Mouse (Mus musculus) left cerebral cortex, adult 2 months (tissue): ENCODE measurements around the gene Ctdnep1. TPM values are rescaled to one million over a fixed set of nuclear protein-coding genes. Genes with fewer than 3 reads are reported as not detected.
"Not testable (repeated sequence)": the region's sequence is repeated elsewhere in the genome, so short reads cannot be mapped to it uniquely, and the experiment has no call there.

Experiments
- DNase-seq, 2 experiments: peaks; one replicate each; pipeline ENCODE4 v3.0.0; 2021 to 2022; ENCODE audit warnings: low spot score in 2 of 2, mixed read lengths in 1 of 2; ENCODE audit errors: extremely low spot score in 1 of 2
- H3K27ac ChIP-seq: fragments of 200-600 bp; 2 replicates; pipeline ENCODE4 v1.8.1; 2022
- H3K4me3 ChIP-seq: fragments of 200-600 bp; 2 replicates; pipeline ENCODE4 v1.8.1; 2022
- CTCF ChIP-seq: fragments of 200-600 bp; IDR thresholded peaks from 2 replicates; pipeline ENCODE4 v1.8.1; 2022; ENCODE audit warnings: antibody characterized with exemption, mild to moderate bottlenecking, moderate library complexity
- intact Hi-C: fragments of 180-260 bp; cut with DNase I; formaldehyde crosslinking; loops from one replicate; pipeline ENCODE4 v1.15.1; 2025
- total RNA-seq, 2 experiments: library from RNA; stranded (reverse); gene quantifications; 2 replicates each; pipeline ENCODE4 v1.2.3; 2021

The Ctdnep1 gene
- total RNA-seq, 2 experiments from 2014 or later = 116 to 124 TPM

DNA sequence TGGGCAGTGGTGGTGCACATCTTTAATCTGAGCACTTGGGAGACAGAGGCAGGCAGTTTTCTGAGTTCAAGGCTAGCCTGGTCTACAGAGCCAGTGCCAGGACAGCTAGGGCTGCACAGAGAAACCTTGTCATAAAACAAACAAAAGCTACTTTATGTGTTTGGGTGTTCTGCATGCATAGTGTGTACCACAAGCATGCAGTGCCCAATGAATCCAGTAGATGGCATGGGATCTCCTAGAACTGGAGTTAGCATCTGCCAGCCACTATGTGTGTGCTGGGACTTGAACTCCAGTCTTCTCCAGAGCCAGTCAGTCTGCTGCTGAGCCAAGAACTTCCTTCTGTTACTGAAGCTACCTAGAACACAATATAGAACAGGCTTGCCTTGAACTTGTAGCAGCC, 20.9 kb downstream of the Ctdnep1 start:
- no peak for DNase-seq
- no peak overlapping the region; the same call in 1 of the 2 replicates for H3K4me3 ChIP-seq
- TF ChIP-seq CTCF = peak; percentile 50
- H3K27ac ChIP-seq = no peak overlapping the region
- intact Hi-C loops = loop anchor here (2.0 kb wide), 1 partner anchor 13 kb away; the partner anchor contains the start of gene Acadvl

DNA sequence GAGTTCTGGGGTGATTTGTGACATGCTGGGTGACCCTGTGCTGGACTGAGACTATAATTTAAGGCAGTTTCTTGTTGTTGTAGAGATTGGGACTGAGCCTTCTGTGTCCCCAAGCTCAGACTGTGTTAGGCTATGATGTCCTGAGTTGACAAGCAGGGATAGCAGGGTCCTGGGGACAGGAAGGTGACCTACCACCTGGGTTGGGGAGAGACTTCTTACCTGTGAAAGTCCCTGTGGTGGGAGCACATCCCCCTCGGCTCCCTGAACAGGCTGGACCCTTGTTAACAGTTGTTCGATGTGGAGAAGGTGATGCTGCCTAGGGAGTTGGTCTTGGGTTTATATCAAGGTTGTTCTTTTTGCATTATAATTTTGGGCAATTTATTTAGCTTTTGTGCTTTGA, 21.5 kb downstream of the Ctdnep1 start:
- DNase-seq = no peak
- no peak overlapping the region for H3K4me3 ChIP-seq
- intact Hi-C loops = no loop called here
- H3K27ac ChIP-seq = no peak overlapping the region
- no peak for TF ChIP-seq CTCF

DNA sequence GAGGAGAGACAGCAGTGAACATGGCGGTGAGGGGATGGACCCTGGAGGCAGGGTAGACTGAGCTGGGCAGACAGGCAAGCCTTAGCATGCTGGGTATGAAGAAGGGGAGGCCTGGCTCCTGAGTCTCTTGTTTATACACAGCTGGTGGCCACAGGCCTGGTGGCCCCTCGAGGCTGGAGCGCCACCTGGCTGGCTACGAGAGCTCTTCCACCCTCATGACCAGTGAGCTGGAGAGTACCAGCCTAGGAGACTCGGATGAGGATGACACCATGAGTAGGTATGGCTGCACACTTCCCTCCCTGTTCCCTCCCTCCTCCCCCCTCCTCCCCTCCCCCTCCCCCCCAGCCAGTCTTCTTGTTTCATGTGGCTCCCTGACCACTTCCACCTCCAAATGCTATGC, 24.6 kb downstream of the Ctdnep1 start:
- peak; percentile 38 for TF ChIP-seq CTCF
- Histone ChIP-seq H3K27ac (no peak overlapping the region), H3K4me3 (no peak overlapping the region)
- no peak for DNase-seq
- intact Hi-C loops = no loop called here

DNA sequence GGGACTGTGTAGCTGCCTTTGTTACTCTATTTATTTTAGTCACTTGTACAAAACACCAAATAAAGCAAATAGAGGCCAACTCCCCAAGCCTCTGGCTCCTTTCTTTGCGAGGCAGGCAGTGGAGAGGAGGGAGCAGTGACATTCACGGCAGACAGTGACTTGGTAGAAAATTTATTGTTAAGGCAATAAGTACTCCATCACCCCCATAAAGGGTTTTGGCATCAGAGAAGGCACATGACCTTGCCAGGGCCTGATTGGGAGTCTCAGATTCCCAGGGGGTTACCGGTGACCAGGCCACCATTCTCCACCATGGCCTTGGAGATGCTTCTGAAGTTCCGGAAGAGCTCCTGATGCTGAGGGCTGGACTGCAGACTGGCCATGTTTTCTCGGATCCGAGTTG, 29.1 kb downstream of the Ctdnep1 start:
- no peak for DNase-seq

DNA sequence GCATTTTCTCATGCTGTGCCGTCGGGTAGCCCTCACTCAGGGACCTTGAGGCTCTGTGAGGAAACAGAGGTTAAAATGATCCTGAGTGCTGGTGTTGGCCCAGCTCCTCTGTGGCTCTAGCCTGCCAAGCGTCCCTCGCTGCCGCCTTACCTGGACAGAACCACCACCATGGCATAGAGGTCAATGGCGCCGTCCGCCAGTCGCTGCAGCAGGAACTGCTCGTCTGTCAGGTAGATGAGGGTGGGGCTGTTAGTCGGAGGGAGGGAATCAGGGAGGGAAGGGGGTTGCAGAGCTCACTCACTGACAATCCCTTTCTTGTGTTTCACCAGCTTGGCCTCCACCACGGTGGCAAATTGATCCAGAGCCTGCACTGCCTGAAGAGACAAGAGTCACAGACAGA, 29.6 kb downstream of the Ctdnep1 start:
- no peak overlapping the region for H3K4me3 ChIP-seq
- no peak for TF ChIP-seq CTCF
- DNase-seq = no peak
- intact Hi-C loops = no loop called here
- no peak overlapping the region for H3K27ac ChIP-seq

More for the DNA sequence above, 29.1 kb downstream of the Ctdnep1 start:
- no peak overlapping the region for H3K27ac ChIP-seq
- intact Hi-C loops = no loop called here
- no peak for TF ChIP-seq CTCF
- no peak overlapping the region for H3K4me3 ChIP-seq

DNA sequence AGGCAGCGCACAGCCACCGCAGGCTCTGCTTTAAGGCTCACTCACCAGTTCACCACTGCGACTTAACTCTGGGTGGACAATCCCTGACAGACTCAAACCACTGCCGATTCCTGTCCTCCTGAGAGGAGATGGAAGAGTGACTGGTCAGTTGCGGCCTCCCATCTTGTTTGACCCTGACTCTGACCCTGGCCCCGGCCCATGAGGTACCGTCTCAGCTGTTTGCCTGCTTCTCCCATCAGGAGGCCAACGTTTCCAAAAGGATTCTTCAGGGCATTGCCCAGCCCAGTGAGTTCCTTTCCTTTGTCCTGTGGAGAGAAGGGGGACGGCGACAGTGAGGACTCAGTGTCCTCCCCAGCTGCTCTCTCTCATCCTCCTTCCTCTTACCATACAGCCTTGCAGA, 30.0 kb downstream of the Ctdnep1 start:
- intact Hi-C loops = no loop called here
- H3K4me3 ChIP-seq = no peak overlapping the region

DNA sequence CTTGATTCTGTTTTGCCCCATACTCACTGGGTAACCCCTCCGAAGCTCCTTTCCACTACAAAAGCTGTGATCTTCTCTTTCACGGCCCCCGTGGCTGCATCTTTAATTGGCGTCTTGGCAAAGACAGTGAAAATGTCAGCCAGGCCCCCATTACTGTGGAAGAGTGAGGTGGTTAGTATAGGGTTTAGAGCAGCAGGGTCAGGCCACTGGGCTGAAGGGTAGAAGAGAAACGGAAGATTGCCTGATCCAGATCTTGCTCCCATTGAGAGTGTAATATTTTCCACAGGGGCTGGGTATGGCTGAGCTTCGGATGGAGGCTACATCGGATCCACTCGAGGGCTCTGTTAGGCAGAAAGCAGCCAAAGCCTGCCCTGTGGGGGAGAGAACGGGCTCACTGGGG, 32.0 kb downstream of the Ctdnep1 start:
- no peak for TF ChIP-seq CTCF
- no peak for DNase-seq
- no peak overlapping the region for H3K4me3 ChIP-seq
- intact Hi-C loops = no loop called here
- H3K27ac ChIP-seq = no peak overlapping the region

More for the DNA sequence above, 30.0 kb downstream of the Ctdnep1 start:
- no peak for TF ChIP-seq CTCF
- no peak overlapping the region for H3K27ac ChIP-seq
- no peak for DNase-seq

DNA sequence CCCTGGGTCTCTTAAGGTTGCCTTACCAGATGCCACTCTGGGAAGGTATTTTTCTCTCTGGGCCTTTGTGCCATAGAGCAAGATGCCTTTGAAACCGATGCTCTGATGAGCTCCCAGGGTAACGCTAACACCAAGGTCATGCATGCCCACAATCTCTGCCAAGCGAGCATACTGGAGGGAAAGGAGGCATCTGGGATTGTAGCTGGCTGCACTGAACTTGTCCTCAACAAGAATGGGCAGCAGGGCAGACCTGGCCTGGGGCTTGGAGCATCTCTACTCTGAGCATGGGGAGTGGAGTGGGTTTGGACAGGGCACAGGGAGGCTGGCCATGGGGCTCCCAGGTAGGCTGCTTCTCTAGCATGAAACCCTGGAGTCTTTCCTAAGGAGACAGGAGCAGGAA, 32.5 kb downstream of the Ctdnep1 start:
- Histone ChIP-seq H3K4me3 (no peak overlapping the region), H3K27ac (no peak overlapping the region)
- DNase-seq = no peak
- intact Hi-C loops = no loop called here
- no peak for TF ChIP-seq CTCF

DNA sequence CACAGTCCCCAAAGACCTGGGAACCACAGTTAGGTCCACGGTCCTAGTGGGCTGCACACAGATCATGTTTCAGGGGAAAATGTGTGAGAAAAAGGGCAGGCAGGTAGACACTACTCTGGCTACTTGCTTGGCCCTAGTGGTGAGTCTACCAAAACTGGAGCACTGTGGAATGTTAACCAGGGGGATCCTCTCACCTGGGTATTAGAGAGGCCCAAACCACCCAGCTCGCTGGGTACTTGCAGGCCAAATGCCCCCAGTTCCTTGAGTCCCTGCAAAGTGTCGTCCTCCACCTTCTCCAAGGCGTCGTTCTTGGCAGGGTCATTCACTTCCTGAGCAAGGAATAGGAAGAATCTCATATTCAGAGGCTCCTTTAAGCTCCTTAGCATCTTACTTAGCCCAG, 33.1 kb downstream of the Ctdnep1 start:
- H3K4me3 ChIP-seq = no peak overlapping the region
- intact Hi-C loops = loop anchor here (2.0 kb wide), 1 partner anchor 13 kb away; the partner anchor contains the start of gene Dvl2
- TF ChIP-seq CTCF = no peak
- no peak for DNase-seq
- H3K27ac ChIP-seq = no peak overlapping the region

DNA sequence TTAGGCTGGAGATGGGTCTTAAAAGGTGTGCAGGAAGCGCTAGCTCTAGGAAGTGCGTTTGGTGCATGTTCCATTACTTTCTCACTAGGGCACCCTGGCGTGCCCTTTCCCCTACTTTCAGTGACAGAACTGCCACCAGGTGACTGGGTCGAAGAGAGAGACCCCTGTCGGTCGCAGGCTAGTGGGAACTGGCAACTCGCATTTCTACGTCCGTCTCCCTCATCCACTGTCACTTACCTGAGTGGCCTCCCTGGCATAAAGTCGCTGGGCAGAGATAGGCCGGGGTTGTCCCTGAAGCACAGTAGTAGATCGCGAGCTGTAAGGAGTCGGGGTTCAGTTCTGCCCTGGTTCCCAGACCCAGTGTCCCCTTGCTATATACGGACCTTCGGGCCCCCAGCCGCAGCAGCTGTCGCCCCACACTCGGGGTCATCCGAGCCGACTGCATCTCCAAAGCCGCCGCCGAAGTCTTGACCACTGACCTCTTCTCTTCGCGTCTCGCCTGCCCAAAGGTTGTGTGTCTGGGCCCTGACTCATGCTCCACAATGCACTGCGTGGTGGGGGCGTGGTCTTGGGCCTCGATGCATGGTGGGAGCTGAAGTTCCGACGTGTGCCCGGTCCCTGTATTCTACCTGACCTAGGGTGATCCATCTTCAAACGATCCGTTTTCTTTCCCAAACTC, 34.1 kb downstream of the Ctdnep1 start, which contains the start of gene Acadvl:
TSS of gene Acadvl (minus strand) at position 532 of the 679 bp plus-strand sequence.
- Histone ChIP-seq H3K4me3 (peak within 1 kb of the TSS; percentile 77), H3K27ac (peak within 1 kb of the TSS; percentile 88)
- intact Hi-C loops = loop anchor here (2.0 kb wide), 1 partner anchor 14 kb away; the partner anchor contains the start of gene Dvl2
- peak; percentile 44 for TF ChIP-seq CTCF
- DNase-seq = peak; percentile 85 to 86

DNA sequence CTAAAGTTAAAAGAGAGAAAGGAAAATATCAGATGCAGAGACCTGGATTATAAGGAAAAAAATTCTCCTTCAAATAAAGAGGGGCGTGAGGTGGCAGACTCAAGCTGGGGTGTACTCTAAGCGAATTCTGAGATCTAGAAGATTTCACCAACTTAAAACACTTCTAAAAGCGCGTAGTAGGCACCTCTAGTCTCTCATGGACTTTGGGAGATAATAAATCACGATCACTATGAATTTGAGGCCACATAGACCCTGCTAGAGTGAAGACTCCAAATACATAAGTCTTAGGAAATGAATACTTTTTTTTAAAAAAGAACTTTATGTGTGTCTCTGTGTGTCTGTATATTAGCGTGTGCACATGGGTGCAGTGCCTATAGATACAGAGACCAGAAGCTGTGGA, 34.7 kb downstream of the Ctdnep1 start:
- intact Hi-C loops = loop anchor here (2.0 kb wide), 1 partner anchor 15 kb away; the partner anchor contains the start of gene Dvl2
- no peak overlapping the region for H3K27ac ChIP-seq
- H3K4me3 ChIP-seq = peak overlapping the region; percentile 77; the same call in 1 of the 2 replicates
- no peak for DNase-seq
- no peak for TF ChIP-seq CTCF

DNA sequence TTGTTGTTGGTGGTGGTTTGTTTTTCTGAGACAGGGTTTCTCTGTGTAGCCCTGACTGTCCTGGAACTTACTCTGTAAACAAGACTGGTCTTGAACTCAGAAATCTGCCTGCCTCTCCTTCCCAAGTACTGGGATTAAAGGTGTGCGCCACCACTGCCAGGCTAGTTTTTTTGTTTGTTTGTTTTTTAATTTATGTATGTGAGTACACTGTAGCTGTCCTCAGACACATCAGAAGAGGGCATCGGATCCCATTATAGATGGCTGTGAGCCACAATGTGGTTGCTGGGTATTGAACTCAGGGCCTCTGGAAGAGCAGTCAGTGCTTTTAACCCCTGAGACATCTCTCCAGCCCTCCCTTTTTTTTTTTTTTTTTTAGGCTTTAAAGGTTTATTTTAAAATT, 35.2 kb downstream of the Ctdnep1 start:
- DNase-seq, intact Hi-C loops, H3K4me3 ChIP-seq, H3K27ac ChIP-seq: not testable (repeated sequence)

DNA sequence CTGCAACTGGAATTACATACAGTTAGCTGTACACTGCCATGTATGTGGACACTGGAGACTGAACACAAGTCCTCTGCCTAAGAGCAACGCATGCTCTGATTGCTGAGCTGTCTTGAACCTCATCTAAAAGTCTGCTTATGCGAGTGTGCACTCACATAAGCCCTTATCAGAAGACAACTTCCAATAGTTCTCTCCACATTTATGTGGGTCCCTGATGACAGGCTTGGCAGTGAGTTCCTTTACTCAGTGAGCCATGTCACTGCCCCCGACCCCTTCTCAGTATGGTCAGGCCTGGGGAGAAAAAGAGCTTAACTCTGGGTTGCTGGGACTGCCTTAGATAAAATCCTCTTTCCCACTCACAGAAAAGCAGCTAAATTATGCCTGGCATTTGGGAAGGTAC, 35.7 kb downstream of the Ctdnep1 start, which contains the start of gene Dlg4:
TSS of gene Dlg4 (plus strand) at position 274 of the 400 bp plus-strand sequence.
- peak within 1 kb of the TSS; percentile 93 for H3K27ac ChIP-seq
- H3K4me3 ChIP-seq = peak within 1 kb of the TSS; percentile 74
- TF ChIP-seq CTCF = no peak
- DNase-seq = no peak
- intact Hi-C loops = no loop called here
